Mouse (Mus musculus): ENCODE measurements around the gene Obp2b. TPM values are rescaled to one million over a fixed set of nuclear protein-coding genes. Genes with fewer than 3 reads are reported as not detected.
"Not testable (repeated sequence)": the region's sequence is repeated elsewhere in the genome, so short reads cannot be mapped to it uniquely, and the experiment has no call there.

Obp2b gene
- not detected in 2 replicates for polyA plus RNA-seq (2015; fragmentation: Nextera tagmentation; extraction: Ambion mirVana)

GRCm38 (mm10) chr2:25736709-25737108, at the start of gene Obp2b:
Obp2b (plus strand) TSS chr2:25737009.
- not testable (repeated sequence) for H3K27me3 ChIP-seq; H3K4me2 ChIP-seq (replicated peaks); H3K36me3 ChIP-seq; H3K9ac ChIP-seq; ATAC-seq (ENCODE audit: insufficient number of reproducible peaks, low FRiP score, low TSS enrichment, low read depth); H3K4me3 ChIP-seq (replicated peaks); H3K27ac ChIP-seq (replicated peaks); H3K9me3 ChIP-seq (replicated peaks); H3K4me1 ChIP-seq
- WGBS = 86% methylated on average over 3 of the region's 3 CpGs

GRCm38 (mm10) chr2:25694605-25695004, 42.2 kb upstream of the Obp2b start:
- no peak overlapping the region for H3K4me3 ChIP-seq (replicated peaks)
- H3K27me3 ChIP-seq = no peaks in the 10 kb centered on the region
- no peaks in the 10 kb centered on the region for H3K9me3 ChIP-seq (replicated peaks)
- H3K4me2 ChIP-seq (replicated peaks) = no peak overlapping the region
- no peaks in the 10 kb centered on the region for H3K36me3 ChIP-seq
- no peak for ATAC-seq (ENCODE audit: insufficient number of reproducible peaks, low FRiP score, low TSS enrichment, low read depth)
- H3K27ac ChIP-seq (replicated peaks) = no peak overlapping the region
- H3K9ac ChIP-seq = no peak overlapping the region
- no peaks in the 10 kb centered on the region for H3K4me1 ChIP-seq

- no peaks in the 10 kb centered on the region for H3K4me1 ChIP-seq
- no peak overlapping the region for H3K4me2 ChIP-seq (replicated peaks)
- no peak overlapping the region for H3K9ac ChIP-seq
- 56% methylated on average over 4 of the region's 4 CpGs for WGBS
- no peak overlapping the region for H3K27ac ChIP-seq (replicated peaks)
- no peak overlapping the region for H3K4me3 ChIP-seq (replicated peaks)
- no peak for ATAC-seq (ENCODE audit: insufficient number of reproducible peaks, low FRiP score, low TSS enrichment, low read depth)
- H3K9me3 ChIP-seq (replicated peaks) = no peaks in the 10 kb centered on the region
- no peaks in the 10 kb centered on the region for H3K27me3 ChIP-seq
- H3K36me3 ChIP-seq = no peaks in the 10 kb centered on the region
These were observed 39.9 kb upstream of the Obp2b start for GRCm38 (mm10) chr2:25696951-25697350.

GRCm38 (mm10) chr2:25698696-25699095, 38.1 kb upstream of the Obp2b start:
- no peak overlapping the region for H3K9ac ChIP-seq
- H3K4me2 ChIP-seq (replicated peaks) = no peak overlapping the region
- no peak for ATAC-seq (ENCODE audit: insufficient number of reproducible peaks, low FRiP score, low TSS enrichment, low read depth)
- no peak overlapping the region for H3K27ac ChIP-seq (replicated peaks)
- no peak overlapping the region for H3K4me3 ChIP-seq (replicated peaks)
- no peaks in the 10 kb centered on the region for H3K36me3 ChIP-seq
- no peaks in the 10 kb centered on the region for H3K4me1 ChIP-seq
- H3K9me3 ChIP-seq (replicated peaks) = no peaks in the 10 kb centered on the region
- 84% methylated on average over 2 of the region's 2 CpGs for WGBS
- no peaks in the 10 kb centered on the region for H3K27me3 ChIP-seq

- H3K36me3 ChIP-seq; H3K27ac ChIP-seq (replicated peaks); H3K4me2 ChIP-seq (replicated peaks); H3K27me3 ChIP-seq; H3K9ac ChIP-seq; H3K4me3 ChIP-seq (replicated peaks); H3K9me3 ChIP-seq (replicated peaks); ATAC-seq (ENCODE audit: insufficient number of reproducible peaks, low FRiP score, low TSS enrichment, low read depth); H3K4me1 ChIP-seq: not testable (repeated sequence)
- 80% methylated on average over 3 of the region's 3 CpGs for WGBS
These were observed 37.1 kb upstream of the Obp2b start, which contains the start of gene Obp2a for GRCm38 (mm10) chr2:25699743-25700142. Obp2a (plus strand) TSS chr2:25700043.

GRCm38 (mm10) chr2:25701001-25701400, 35.8 kb upstream of the Obp2b start:
- Histone ChIP-seq H3K9ac (no peak overlapping the region), H3K4me2 (replicated peaks) (no peak overlapping the region), H3K27me3 (no peaks in the 10 kb centered on the region), H3K9me3 (replicated peaks) (no peaks in the 10 kb centered on the region), H3K36me3 (no peaks in the 10 kb centered on the region), H3K4me3 (replicated peaks) (no peak overlapping the region), H3K27ac (replicated peaks) (no peak overlapping the region), H3K4me1 (no peaks in the 10 kb centered on the region)
- ATAC-seq (ENCODE audit: insufficient number of reproducible peaks, low FRiP score, low TSS enrichment, low read depth) = no peak
- WGBS = 74% methylated on average over 5 of the region's 5 CpGs

GRCm38 (mm10) chr2:25703706-25704105, 33.1 kb upstream of the Obp2b start:
- Histone ChIP-seq H3K27me3 (no peaks in the 10 kb centered on the region), H3K4me1 (peaks cover 8% of the 10 kb centered on the region), H3K9ac (no peak overlapping the region), H3K9me3 (replicated peaks) (no peaks in the 10 kb centered on the region), H3K4me2 (replicated peaks) (no peak overlapping the region), H3K27ac (replicated peaks) (no peak overlapping the region), H3K4me3 (replicated peaks) (no peak overlapping the region), H3K36me3 (no peaks in the 10 kb centered on the region)
- WGBS = 84% methylated on average over 4 of the region's 4 CpGs
- ATAC-seq (ENCODE audit: insufficient number of reproducible peaks, low FRiP score, low TSS enrichment, low read depth) = no peak

GRCm38 (mm10) chr2:25706643-25707481, 29.9 kb upstream of the Obp2b start, which contains the start of gene Bmyc:
Bmyc (plus strand) TSS chr2:25706739.
- Histone ChIP-seq H3K36me3 (no peaks in the 10 kb centered on the region), H3K4me3 (replicated peaks) (peak within 1 kb of the TSS; percentile 73), H3K9ac (peak within 1 kb of the TSS; percentile 58), H3K27ac (replicated peaks) (peak within 1 kb of the TSS; percentile 83), H3K9me3 (replicated peaks) (no peaks in the 10 kb centered on the region), H3K4me1 (peaks cover 12% of the 10 kb centered on the region), H3K27me3 (no peaks in the 10 kb centered on the region), H3K4me2 (replicated peaks) (peak within 1 kb of the TSS; percentile 90)
- ATAC-seq (ENCODE audit: insufficient number of reproducible peaks, low FRiP score, low TSS enrichment, low read depth) = peak; percentile 88
- WGBS = under 1% methylated on average over 78 of the region's 78 CpGs

GRCm38 (mm10) chr2:25708121-25708520, 28.7 kb upstream of the Obp2b start:
- H3K9me3 ChIP-seq (replicated peaks) = no peaks in the 10 kb centered on the region
- H3K9ac ChIP-seq = no peak overlapping the region
- no peak overlapping the region for H3K4me3 ChIP-seq (replicated peaks)
- no peak overlapping the region for H3K27ac ChIP-seq (replicated peaks)
- H3K27me3 ChIP-seq = no peaks in the 10 kb centered on the region
- H3K36me3 ChIP-seq = no peaks in the 10 kb centered on the region
- 76% methylated on average over 2 of the region's 2 CpGs for WGBS
- H3K4me2 ChIP-seq (replicated peaks) = peak overlapping the region; percentile 22; the same call in 1 of the 2 replicates
- peaks cover 12% of the 10 kb centered on the region for H3K4me1 ChIP-seq
- no peak for ATAC-seq (ENCODE audit: insufficient number of reproducible peaks, low FRiP score, low TSS enrichment, low read depth)

GRCm38 (mm10) chr2:25709056-25709455, 27.8 kb upstream of the Obp2b start:
- not testable (repeated sequence) for H3K4me3 ChIP-seq (replicated peaks); H3K27me3 ChIP-seq; ATAC-seq (ENCODE audit: insufficient number of reproducible peaks, low FRiP score, low TSS enrichment, low read depth); H3K9ac ChIP-seq; H3K9me3 ChIP-seq (replicated peaks); H3K27ac ChIP-seq (replicated peaks); H3K36me3 ChIP-seq; H3K4me2 ChIP-seq (replicated peaks)
- WGBS = 86% methylated on average over 1 of the region's 1 CpGs
- peaks cover 12% of the 10 kb centered on the region for H3K4me1 ChIP-seq

GRCm38 (mm10) chr2:25709791-25710190, 27.0 kb upstream of the Obp2b start:
- not testable (repeated sequence) for H3K4me3 ChIP-seq (replicated peaks); H3K9me3 ChIP-seq (replicated peaks); H3K36me3 ChIP-seq; H3K4me2 ChIP-seq (replicated peaks); H3K27me3 ChIP-seq; ATAC-seq (ENCODE audit: insufficient number of reproducible peaks, low FRiP score, low TSS enrichment, low read depth); H3K27ac ChIP-seq (replicated peaks); H3K9ac ChIP-seq
- 62% methylated on average over 2 of the region's 2 CpGs for WGBS
- H3K4me1 ChIP-seq = peaks cover 12% of the 10 kb centered on the region

GRCm38 (mm10) chr2:25711641-25712040, 25.2 kb upstream of the Obp2b start:
- 23% methylated on average over 3 of the region's 3 CpGs for WGBS
- H3K4me1 ChIP-seq = peaks cover 12% of the 10 kb centered on the region
- H3K9ac ChIP-seq; H3K36me3 ChIP-seq; H3K9me3 ChIP-seq (replicated peaks); H3K27ac ChIP-seq (replicated peaks); H3K27me3 ChIP-seq; H3K4me2 ChIP-seq (replicated peaks); ATAC-seq (ENCODE audit: insufficient number of reproducible peaks, low FRiP score, low TSS enrichment, low read depth); H3K4me3 ChIP-seq (replicated peaks): not testable (repeated sequence)
